Mouse (Mus musculus) gastrocnemius, postnatal 36 days (tissue): Measurements from ENCODE around the gene 4933402N22Rik. TPM values are rescaled to one million over a fixed set of nuclear protein-coding genes. Genes with fewer than 3 reads are reported as not detected.
"Not testable (repeated sequence)": the region's sequence is repeated elsewhere in the genome, so short reads cannot be mapped to it uniquely, and the experiment has no call there.

Experiments
- DNase-seq, 2 experiments: peaks; one replicate each; pipeline ENCODE4 v3.0.0; 2022
- intact Hi-C: fragments of 180-260 bp; cut with DNase I; formaldehyde crosslinking; loops from one replicate; pipeline ENCODE4 v1.15.1; 2025
- long read RNA-seq, 2 experiments: library from polyadenylated mRNA; stranded (forward); transcript quantifications; one replicate each; pipeline ENCODE4 v2.0.0; 2021
- total RNA-seq, 2 experiments: library from RNA; stranded (reverse); gene quantifications; 2 replicates each; pipeline ENCODE4 v1.2.3; 2021

4933402N22Rik gene
- not detected for total RNA-seq
- long read RNA-seq, experiment 1, result 0 reads
- long read RNA-seq, experiment 2, result 0 reads

DNA sequence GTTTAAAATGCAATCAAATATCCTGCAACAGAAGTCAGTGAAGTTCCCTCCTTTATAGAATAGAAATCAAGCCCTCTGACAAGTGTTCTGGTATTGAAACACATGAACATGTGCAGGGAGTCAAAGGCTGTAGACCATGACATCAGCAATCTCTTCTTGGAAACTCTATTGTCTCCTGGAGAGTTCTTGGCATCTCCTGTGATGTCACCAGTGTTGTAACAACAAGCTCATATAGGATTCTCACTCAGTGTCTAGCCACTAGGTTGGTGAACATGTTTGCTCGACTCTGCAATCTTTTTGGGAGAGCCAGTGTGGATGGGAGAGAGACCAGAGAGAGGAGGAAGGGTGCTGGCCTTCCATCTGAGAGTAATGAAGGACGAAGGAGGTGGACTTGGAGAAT lies at the start of gene 4933402N22Rik:
Gene 4933402N22Rik (plus strand): TSS at position 301 of the 400 bp plus-strand sequence.
- intact Hi-C loops, DNase-seq: not testable (repeated sequence)

DNA sequence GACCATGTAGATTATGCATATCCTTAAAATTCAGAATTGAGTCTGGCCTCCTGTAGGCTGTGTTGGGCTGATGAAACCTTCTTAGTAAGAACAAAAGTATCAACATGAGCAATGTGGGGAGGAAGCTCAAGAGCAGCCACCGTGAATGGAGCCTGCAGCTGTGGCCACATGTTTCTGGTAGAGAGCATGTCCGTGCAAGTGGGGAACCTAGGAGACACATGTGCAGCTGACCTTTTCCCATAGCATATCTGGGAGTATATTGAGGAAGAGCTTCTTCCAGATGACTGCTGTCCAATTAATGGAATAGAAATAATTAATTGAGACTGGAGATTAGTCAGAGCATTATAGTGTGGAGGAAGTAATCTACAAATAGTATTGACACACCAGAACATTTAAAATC lies 5.9 kb downstream of the 4933402N22Rik start:
- intact Hi-C loops, DNase-seq: not testable (repeated sequence)

Other genes starting within 250 kb of the 4933402N22Rik start
- gene Gm8922, start 236.1 kb upstream of the 4933402N22Rik start, total RNA-seq, result not detected
- gene Gm8926, start 147.5 kb upstream of the 4933402N22Rik start, total RNA-seq, result not detected
- not detected for gene Gm6465, start 72.5 kb upstream of the 4933402N22Rik start, total RNA-seq